Mouse (Mus musculus) forelimb bud, embryonic 11.5 days (tissue): ENCODE results near the gene 2510002D24Rik.

Experiments
- DNase-seq: peaks from one replicate; pipeline ENCODE4 v3.0.0-alpha.2; 2012; ENCODE audit warnings: low read depth, low spot score

The 2510002D24Rik gene

DNA sequence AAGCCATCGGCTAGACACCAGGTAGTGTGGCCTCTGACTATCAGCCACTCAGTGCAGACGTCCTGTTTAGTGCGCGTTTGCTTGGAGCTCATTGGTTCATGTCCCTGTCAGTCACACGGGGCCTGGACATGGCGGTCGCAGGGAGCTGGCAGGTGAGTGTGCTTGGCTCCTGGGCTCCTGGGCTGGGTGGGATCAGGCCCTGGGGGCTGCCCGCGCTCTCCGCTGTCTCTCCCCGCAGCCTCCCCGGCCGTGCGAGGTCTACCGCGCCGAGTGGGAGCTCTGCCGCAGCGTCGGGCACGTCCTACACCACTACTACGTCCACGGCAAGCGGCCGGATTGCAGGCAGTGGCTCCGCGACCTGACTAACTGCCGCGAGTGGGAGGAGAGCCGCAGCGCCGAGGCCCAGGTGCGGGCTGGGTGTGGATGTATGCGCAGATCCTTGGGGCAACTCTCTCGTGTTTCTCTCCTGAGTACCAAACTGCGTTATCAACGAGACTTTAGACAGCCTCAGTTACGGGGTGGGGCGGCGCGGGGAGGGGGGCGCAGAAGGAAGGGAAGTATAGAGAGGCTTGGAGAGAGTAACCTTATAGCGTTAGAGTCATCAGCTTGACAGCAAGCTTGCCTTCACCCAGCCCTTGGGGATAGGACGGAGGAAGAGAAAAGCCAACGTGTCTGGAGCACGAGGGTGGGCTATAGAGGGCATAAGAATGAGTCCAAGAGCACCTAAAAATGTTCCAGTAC lies at the start of gene 2510002D24Rik, which contains the start of gene Gm28539:
Gene 2510002D24Rik (plus strand): TSS at position 111 of the 741 bp plus-strand sequence.
Gene Gm28539 (plus strand): TSS at position 117 of the 741 bp plus-strand sequence.
- peak; percentile 96 for DNase-seq

- no peak for DNase-seq
Observed at GRCm38 (mm10) chr16:18786652-18787051, 49.7 kb upstream of the 2510002D24Rik start.

DNA sequence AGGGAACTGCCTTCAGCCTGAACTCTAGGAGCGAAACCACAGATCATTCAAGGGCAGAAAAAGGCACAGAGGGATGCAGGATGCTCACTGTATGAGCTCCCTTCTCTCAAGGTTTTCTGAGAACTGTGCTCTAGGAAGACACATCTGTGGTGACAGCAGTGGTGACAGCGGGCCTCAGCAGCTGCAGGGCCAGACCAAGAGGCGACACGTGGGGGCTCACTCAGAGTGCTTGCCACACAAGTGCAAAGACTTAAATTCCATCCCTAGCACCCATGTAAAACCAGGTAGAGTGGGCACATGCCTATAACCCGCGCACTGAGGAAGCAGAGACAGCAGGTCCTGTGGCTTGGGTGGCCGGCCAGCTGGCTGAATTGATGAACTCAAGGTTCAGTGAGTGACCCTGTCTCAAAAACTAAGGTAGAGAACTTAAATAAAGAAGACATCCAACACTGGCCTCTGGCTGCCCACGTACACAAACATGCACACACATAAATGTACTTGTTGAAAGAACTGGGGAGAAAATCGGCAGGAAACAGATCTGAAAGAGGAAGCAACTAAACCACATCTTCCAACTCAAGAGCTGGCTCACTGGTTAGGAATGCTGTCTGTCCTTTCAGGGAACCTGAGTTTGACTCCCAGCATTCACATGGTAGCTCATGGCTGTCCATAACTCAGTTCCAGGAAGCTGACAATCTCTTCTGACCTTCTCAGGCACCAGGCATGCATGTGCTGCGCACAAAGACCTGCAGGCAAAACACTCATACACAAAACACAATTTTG lies 47.6 kb upstream of the 2510002D24Rik start:
- DNase-seq: no peak

GRCm38 (mm10) chr16:18795223-18795899 lies 41.0 kb upstream of the 2510002D24Rik start:
- no peak for DNase-seq

DNA sequence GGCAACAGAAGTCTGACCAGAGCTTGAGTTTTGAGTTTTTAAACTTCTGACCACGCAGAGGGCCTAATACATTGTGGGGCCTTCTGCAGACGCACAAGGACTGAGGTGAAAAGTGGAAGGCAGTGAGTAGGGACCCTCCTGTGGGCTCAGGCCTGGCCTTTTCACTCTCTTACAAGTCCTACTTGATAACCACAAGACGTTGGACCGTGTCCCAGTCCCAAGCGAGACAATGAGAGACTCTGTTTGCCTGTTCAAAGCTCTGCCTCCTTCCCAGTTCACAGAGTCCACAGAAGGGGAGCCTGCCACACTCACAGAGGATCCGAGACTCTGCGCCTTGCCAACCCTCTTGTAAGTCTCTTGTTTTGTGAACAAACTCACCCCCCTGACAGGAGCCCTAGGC lies 39.7 kb upstream of the 2510002D24Rik start:
- DNase-seq: no peak

DNA sequence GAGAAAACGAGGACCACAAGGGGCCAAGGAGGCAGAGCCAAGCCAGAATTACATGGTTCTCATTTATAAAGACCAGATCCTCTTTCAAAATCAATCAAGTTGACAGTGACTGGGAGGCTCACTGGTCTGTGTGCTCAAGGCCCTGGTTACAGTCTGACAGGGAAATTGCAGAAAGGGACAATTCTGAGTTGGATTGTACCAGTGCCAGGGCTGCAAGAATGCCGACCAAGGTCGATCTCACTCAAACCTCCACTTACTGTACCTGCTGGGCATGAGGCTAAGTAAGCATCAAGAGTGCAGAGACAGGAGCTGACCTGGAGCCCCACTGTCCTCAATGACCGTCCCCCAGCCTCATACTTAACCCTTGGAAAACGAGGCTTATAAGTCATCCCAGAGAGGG lies 38.2 kb upstream of the 2510002D24Rik start:
- no peak for DNase-seq

DNA sequence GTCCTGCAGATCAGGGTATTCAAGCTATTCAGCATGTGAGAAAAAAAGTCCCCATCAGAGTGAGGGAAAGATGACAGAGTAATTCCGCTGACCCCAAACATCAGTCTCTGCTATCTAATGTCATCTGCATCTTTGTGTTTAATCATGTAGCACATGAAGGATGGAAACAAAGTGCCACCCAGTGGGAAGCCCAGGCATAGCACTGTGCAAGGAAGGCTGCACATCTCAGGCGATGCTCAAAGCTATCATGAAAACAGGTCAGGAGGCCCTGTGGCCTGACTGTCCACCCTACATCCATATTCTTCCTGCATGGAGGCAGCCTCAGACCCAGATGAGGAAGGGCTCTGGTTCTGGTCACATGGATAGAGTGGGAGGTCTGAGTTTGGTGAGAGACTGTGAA lies 37.5 kb upstream of the 2510002D24Rik start:
- DNase-seq: peak; percentile 14

GRCm38 (mm10) chr16:18805746-18806145 lies 30.6 kb upstream of the 2510002D24Rik start:
- DNase-seq: no peak

- DNase-seq: no peak
Observed at GRCm38 (mm10) chr16:18809001-18809400, 27.4 kb upstream of the 2510002D24Rik start.

DNA sequence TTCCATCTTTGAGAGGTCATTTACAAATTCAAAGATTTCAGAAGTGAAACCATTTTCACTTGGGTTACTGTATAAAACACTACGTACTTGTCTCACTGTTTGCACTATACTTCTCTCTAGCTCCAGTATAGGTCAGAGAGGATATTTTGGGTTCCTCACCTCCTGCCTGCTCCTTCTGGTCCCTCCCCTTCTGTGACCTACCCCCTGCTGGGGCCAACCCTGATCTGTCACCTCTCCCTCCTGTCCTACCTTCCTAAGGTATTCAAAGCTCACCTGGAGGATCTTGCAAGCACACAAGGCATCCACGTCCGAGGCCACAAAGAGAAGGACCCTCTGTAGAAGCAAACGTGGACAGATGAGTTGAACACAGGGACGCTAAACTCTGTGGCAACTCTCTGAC lies 25.3 kb upstream of the 2510002D24Rik start:
- DNase-seq: peak; percentile 5

DNA sequence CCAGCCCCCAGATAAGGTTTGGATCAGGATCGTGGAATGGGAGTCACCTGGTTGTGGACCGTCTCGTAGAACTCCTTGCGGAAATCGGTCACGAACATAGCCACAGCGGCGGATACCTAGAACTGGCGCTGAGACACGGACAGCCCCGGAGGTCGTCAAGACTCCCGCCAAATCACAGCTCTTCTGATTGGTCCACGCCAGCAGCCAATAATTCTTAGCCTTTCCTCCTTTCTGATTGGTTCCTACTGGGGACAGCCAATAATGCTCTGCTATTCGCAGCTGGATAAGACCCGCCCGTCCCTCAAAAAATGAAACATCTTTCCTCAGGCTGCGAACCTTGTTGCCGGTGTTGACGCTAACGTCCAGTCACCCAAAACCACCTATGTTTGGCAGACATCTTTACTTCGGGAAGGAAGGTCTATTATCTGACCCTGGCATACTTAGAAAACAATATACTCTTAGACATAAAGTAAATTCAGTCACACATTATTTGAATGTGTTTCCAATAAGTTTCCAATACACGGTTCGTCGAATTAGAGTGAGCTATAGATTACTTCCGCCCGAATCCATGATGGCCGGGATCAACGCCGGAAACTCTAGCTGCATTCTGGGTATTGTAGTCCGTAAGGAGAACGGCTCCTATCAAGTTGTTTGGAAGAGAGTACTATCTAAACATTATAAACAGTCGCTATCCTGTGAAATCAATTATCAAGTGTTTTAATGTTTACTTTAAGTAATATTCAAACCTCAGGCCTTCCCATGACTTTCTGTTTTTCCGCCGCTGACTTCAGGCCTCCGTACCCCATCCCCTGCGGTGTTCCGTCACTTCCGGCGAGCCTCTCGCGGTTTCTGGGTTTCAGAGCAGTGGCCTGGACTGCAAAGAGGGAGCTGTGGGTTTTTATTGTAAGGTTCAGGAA lies 24.7 kb upstream of the 2510002D24Rik start, which contains the start of the genes Ufd1 and Cdc45:
Gene Ufd1 (plus strand): TSS at position 312 of the 917 bp plus-strand sequence.
Gene Cdc45 (minus strand): TSS at position 520 of the 917 bp plus-strand sequence.
- peak; percentile 95 for DNase-seq

DNA sequence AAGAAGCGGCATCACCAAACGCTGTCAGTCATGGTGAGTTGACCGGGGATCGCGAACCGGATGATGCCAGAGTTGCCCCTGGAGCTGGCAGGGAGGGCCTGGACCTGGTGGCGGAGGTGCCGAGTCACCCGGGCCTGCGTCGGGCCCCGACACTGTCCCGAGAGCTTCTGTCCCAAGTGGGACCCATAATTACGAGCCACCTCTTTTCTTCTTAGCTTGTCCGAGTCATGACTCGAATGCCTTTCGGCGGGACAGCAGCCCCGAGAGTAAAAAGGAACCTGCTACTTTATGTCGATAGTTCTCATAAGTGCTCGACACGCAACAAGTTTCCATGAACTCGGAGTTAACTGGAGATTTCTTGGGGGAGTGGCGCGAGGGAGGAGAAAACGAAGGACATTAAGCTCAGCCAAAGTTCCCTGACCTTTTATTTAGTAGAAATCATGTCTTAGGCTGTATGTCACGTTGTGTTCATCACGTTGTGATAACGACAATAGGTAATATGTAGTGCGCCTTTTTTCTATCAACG lies 23.9 kb upstream of the 2510002D24Rik start:
- no peak for DNase-seq

DNA sequence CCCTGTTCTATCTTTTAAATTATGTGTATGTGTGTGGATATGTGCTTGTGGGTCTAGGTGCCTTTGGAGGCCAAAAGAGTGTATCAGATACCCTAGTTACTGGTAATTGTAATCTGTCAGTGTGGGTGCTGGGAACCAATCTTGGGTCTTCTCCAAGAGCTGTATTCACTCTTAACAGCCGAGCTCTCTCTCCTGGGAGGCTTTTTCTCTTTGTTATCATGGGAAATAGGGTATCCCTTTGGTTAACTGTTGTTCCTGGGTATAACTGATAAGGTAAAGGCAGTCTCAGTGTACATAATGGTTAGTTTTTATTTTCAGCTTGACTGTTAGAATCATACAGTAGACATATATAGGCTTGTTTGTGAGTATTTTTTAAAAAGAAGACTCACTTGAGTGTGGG lies 14.0 kb upstream of the 2510002D24Rik start:
- DNase-seq: no peak

GRCm38 (mm10) chr16:18822925-18823324 lies 13.5 kb upstream of the 2510002D24Rik start:
- no peak for DNase-seq

- no peak for DNase-seq
Observed at GRCm38 (mm10) chr16:18828630-18829029, 7.7 kb upstream of the 2510002D24Rik start.

- no peak for DNase-seq
Observed at GRCm38 (mm10) chr16:18829102-18829501, 7.3 kb upstream of the 2510002D24Rik start.

- no peak for DNase-seq
Observed at GRCm38 (mm10) chr16:18833486-18833885, 2.9 kb upstream of the 2510002D24Rik start.

- no peak for DNase-seq
Observed at GRCm38 (mm10) chr16:18836073-18836467, 308 bp upstream of the 2510002D24Rik start.

DNA sequence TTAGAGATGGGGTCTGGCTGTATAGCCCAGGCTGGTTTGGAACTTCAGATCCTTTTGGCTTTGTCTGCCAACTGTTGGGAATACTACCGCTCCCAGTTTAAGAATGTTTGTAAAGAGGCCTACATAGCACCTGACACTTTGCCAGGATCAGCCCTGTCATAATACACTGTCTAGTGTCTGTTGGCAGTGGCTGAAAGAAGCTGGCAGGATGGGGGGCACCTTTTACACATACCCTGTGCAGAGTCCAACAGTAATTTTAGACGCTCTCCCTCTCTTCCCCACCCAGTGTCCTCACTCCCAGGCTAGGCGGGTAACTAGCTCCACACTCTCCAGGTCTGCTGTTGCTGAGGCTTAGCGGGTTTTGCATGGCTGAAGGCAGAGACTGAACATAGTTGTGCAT lies 2.0 kb downstream of the 2510002D24Rik start:
- DNase-seq: no peak

- DNase-seq: no peak
Observed at GRCm38 (mm10) chr16:18846301-18846820, 10.0 kb downstream of the 2510002D24Rik start.
